Mouse (Mus musculus): ENCODE measurements around the gene Hmgb2.

Hmgb2 gene

GRCm38 (mm10) chr8:57552102-57553032, 40.7 kb downstream of the Hmgb2 start:
- in situ Hi-C loops (cut with MboI, MseI) = no loop called here

- in situ Hi-C loops (cut with MboI, MseI) = no loop called here
Observed at GRCm38 (mm10) chr8:57560926-57561325, 49.2 kb downstream of the Hmgb2 start.

- in situ Hi-C loops (cut with MboI, MseI) = no loop called here
Observed at GRCm38 (mm10) chr8:57562741-57563140, 51.0 kb downstream of the Hmgb2 start.

- in situ Hi-C loops (cut with MboI, MseI) = no loop called here
Observed at GRCm38 (mm10) chr8:57563726-57564125, 52.0 kb downstream of the Hmgb2 start.

GRCm38 (mm10) chr8:57565039-57565438, 53.3 kb downstream of the Hmgb2 start:
- in situ Hi-C loops (cut with MboI, MseI) = no loop called here

Data from T-helper 1 cell (primary cell).